Mouse (Mus musculus) heart, embryonic 12.5 days (tissue): ENCODE measurements around the gene Hivep3. TPM values are rescaled to one million over a fixed set of nuclear protein-coding genes. Genes with fewer than 3 reads are reported as not detected.

Experiments used
- ATAC-seq: fragments of 200-750 bp; cut with Nextera tagmentation; 2 replicates; pipeline ENCODE4 v1.8.0; 2017; ENCODE audit warnings: moderate TSS enrichment, moderate library complexity; ENCODE audit not compliant: insufficient number of reproducible peaks, low FRiP score
- H3K27ac ChIP-seq: fragments of 300-500 bp; sonication (generic); 2 replicates; pipeline ENCODE4 v1.5.1; 2016; ENCODE audit warnings: mild to moderate bottlenecking, moderate library complexity; ENCODE audit not compliant: poor library complexity, severe bottlenecking
- H3K27me3 ChIP-seq: fragments of 300-500 bp; sonication (generic); replicated peaks from 2 replicates; pipeline ENCODE4 v1.6.1; 2016; ENCODE audit warnings: mild to moderate bottlenecking, moderate library complexity
- H3K36me3 ChIP-seq: fragments of 300-500 bp; sonication (generic); 2 replicates; pipeline ENCODE4 v1.6.1; 2016; ENCODE audit warnings: mild to moderate bottlenecking, moderate library complexity
- H3K4me1 ChIP-seq: fragments of 300-500 bp; sonication (generic); replicated peaks from 2 replicates; pipeline ENCODE4 v1.6.1; 2016; ENCODE audit warnings: mild to moderate bottlenecking
- H3K4me2 ChIP-seq: fragments of 300-500 bp; sonication (generic); 2 replicates; pipeline ENCODE4 v1.6.1; 2016; ENCODE audit warnings: mild to moderate bottlenecking, moderate library complexity
- H3K4me3 ChIP-seq: fragments of 300-500 bp; sonication (generic); 2 replicates; pipeline ENCODE4 v1.5.1; 2016; ENCODE audit warnings: mild to moderate bottlenecking
- H3K9ac ChIP-seq: fragments of 300-500 bp; sonication (generic); 2 replicates; pipeline ENCODE4 v1.6.1; 2016; ENCODE audit warnings: mild to moderate bottlenecking, moderate library complexity
- H3K9me3 ChIP-seq: fragments of 300-500 bp; sonication (generic); replicated peaks from 2 replicates; pipeline ENCODE4 v1.6.1; 2016; ENCODE audit warnings: mild to moderate bottlenecking, moderate library complexity
- WGBS: fragments of 180-500 bp; shearing (Covaris S2); methylation state at CpG from one replicate; pipeline ENCODE4 v1.1.7; 2016; 5-methylcytosine and 5-hydroxymethylcytosine counted together
- polyA plus RNA-seq: library from polyadenylated mRNA; unstranded; fragments of >200 nt; fragmentation: Nextera tagmentation; extraction: Ambion mirVana; gene quantifications from 2 replicates; pipeline ENCODE4 v1.2.1, GENCODE M21; 2016

Gene Hivep3
- polyA plus RNA-seq, 1 experiment from 2014 or later = 6.1 TPM

- WGBS = 82% methylated on average over 3 of the region's 3 CpGs
- H3K27me3 ChIP-seq = no peaks in the 10 kb centered on the region; the same call in 1 of the 2 replicates
- no peaks in the 10 kb centered on the region for H3K4me1 ChIP-seq
- no peaks in the 10 kb centered on the region for H3K36me3 ChIP-seq
- no peak overlapping the region for H3K4me3 ChIP-seq
- no peak overlapping the region for H3K27ac ChIP-seq
- no peak for ATAC-seq
- H3K4me2 ChIP-seq = no peak overlapping the region
- H3K9me3 ChIP-seq = no peaks in the 10 kb centered on the region
- H3K9ac ChIP-seq = no peak overlapping the region
Observed at GRCm38 (mm10) chr4:120058157-120058556, 324.6 kb downstream of the Hivep3 start.

- Histone ChIP-seq H3K27ac (no peak overlapping the region), H3K9me3 (no peaks in the 10 kb centered on the region), H3K4me2 (no peak overlapping the region), H3K27me3 (no peaks in the 10 kb centered on the region; the same call in 1 of the 2 replicates), H3K9ac (no peak overlapping the region), H3K4me3 (no peak overlapping the region), H3K4me1 (no peaks in the 10 kb centered on the region), H3K36me3 (no peaks in the 10 kb centered on the region)
- no peak for ATAC-seq
- WGBS = 66% methylated on average over 10 of the region's 10 CpGs
Observed at GRCm38 (mm10) chr4:120058794-120059193, 325.2 kb downstream of the Hivep3 start.

GRCm38 (mm10) chr4:120061727-120062126 lies 328.1 kb downstream of the Hivep3 start:
- no peak for ATAC-seq
- H3K27ac ChIP-seq = no peak overlapping the region
- H3K9me3 ChIP-seq = no peaks in the 10 kb centered on the region
- no peak overlapping the region for H3K4me3 ChIP-seq
- H3K36me3 ChIP-seq = no peaks in the 10 kb centered on the region
- no peak overlapping the region for H3K4me2 ChIP-seq
- WGBS = 80% methylated on average over 6 of the region's 6 CpGs
- no peaks in the 10 kb centered on the region; the same call in 1 of the 2 replicates for H3K27me3 ChIP-seq
- 0 out of 2 replicates have a peak, but pooled peaks cover 7% of the 10 kb centered on the region for H3K4me1 ChIP-seq
- no peak overlapping the region for H3K9ac ChIP-seq

- H3K4me1 ChIP-seq = 0 out of 2 replicates have a peak, but pooled peaks cover 7% of the 10 kb centered on the region
- no peaks in the 10 kb centered on the region for H3K9me3 ChIP-seq
- H3K36me3 ChIP-seq = no peaks in the 10 kb centered on the region
- H3K27ac ChIP-seq = no peak overlapping the region
- H3K4me3 ChIP-seq = no peak overlapping the region
- WGBS = 66% methylated on average over 6 of the region's 6 CpGs
- ATAC-seq = no peak
- no peak overlapping the region for H3K4me2 ChIP-seq
- no peak overlapping the region for H3K9ac ChIP-seq
- H3K27me3 ChIP-seq = no peaks in the 10 kb centered on the region; the same call in 1 of the 2 replicates
Observed at GRCm38 (mm10) chr4:120062198-120062597, 328.6 kb downstream of the Hivep3 start.

- Histone ChIP-seq H3K36me3 (no peaks in the 10 kb centered on the region), H3K27ac (no peak overlapping the region), H3K4me3 (no peak overlapping the region), H3K4me2 (no peak overlapping the region), H3K4me1 (0 out of 2 replicates have a peak, but pooled peaks cover 7% of the 10 kb centered on the region), H3K27me3 (no peaks in the 10 kb centered on the region; the same call in 1 of the 2 replicates), H3K9ac (no peak overlapping the region), H3K9me3 (no peaks in the 10 kb centered on the region)
- no peak for ATAC-seq
- WGBS = 85% methylated on average over 11 of the region's 11 CpGs
Observed at GRCm38 (mm10) chr4:120062754-120063153, 329.2 kb downstream of the Hivep3 start.

- Histone ChIP-seq H3K27ac (no peak overlapping the region), H3K36me3 (no peaks in the 10 kb centered on the region), H3K9ac (no peak overlapping the region), H3K4me1 (peaks cover 9% of the 10 kb centered on the region; the same call in 1 of the 2 replicates), H3K4me3 (no peak overlapping the region), H3K27me3 (no peaks in the 10 kb centered on the region; the same call in 1 of the 2 replicates), H3K9me3 (no peaks in the 10 kb centered on the region), H3K4me2 (no peak overlapping the region)
- 87% methylated on average over 20 of the region's 20 CpGs for WGBS
- no peak for ATAC-seq
Observed at GRCm38 (mm10) chr4:120063353-120064124, 330.0 kb downstream of the Hivep3 start.

- no peak within 1 kb of the TSS for H3K27ac ChIP-seq
- no peaks in the 10 kb centered on the region for H3K9me3 ChIP-seq
- H3K4me2 ChIP-seq = no peak within 1 kb of the TSS
- no peaks in the 10 kb centered on the region for H3K36me3 ChIP-seq
- H3K9ac ChIP-seq = no peak within 1 kb of the TSS
- no peak for ATAC-seq
- peaks cover 19% of the 10 kb centered on the region for H3K4me1 ChIP-seq
- H3K27me3 ChIP-seq = no peaks in the 10 kb centered on the region; the same call in 1 of the 2 replicates
- H3K4me3 ChIP-seq = no peak within 1 kb of the TSS
- 86% methylated on average over 10 of the region's 10 CpGs for WGBS
Observed at GRCm38 (mm10) chr4:120064696-120065095, 331.1 kb downstream of the Hivep3 start, which contains the start of gene AL607142.1. AL607142.1 (plus strand) TSS chr4:120064996.

- Histone ChIP-seq H3K4me2 (no peak overlapping the region), H3K27me3 (peaks cover 4% of the 10 kb centered on the region; the same call in 1 of the 2 replicates), H3K4me3 (no peak overlapping the region), H3K4me1 (peaks cover 25% of the 10 kb centered on the region), H3K9me3 (no peaks in the 10 kb centered on the region), H3K9ac (no peak overlapping the region), H3K27ac (no peak overlapping the region), H3K36me3 (no peaks in the 10 kb centered on the region)
- 82% methylated on average over 9 of the region's 9 CpGs for WGBS
- ATAC-seq = no peak
Observed at GRCm38 (mm10) chr4:120066841-120067591, 333.4 kb downstream of the Hivep3 start.

GRCm38 (mm10) chr4:120067592-120068235 lies 334.1 kb downstream of the Hivep3 start:
- no peaks in the 10 kb centered on the region for H3K36me3 ChIP-seq
- no peak for ATAC-seq
- 84% methylated on average over 8 of the region's 8 CpGs for WGBS

GRCm38 (mm10) chr4:120068883-120069581 lies 335.4 kb downstream of the Hivep3 start:
- WGBS = 48% methylated on average over 3 of the region's 3 CpGs
- H3K27me3 ChIP-seq = peaks cover 11% of the 10 kb centered on the region; the same call in 1 of the 2 replicates
- H3K4me2 ChIP-seq = no peak overlapping the region
- no peaks in the 10 kb centered on the region for H3K9me3 ChIP-seq
- peak overlapping the region; percentile 61 for H3K27ac ChIP-seq
- H3K4me1 ChIP-seq = peaks cover 25% of the 10 kb centered on the region
- H3K4me3 ChIP-seq = no peak overlapping the region
- H3K36me3 ChIP-seq = no peaks in the 10 kb centered on the region
- ATAC-seq = no peak
- no peak overlapping the region for H3K9ac ChIP-seq

More at GRCm38 (mm10) chr4:120067592-120068235, 334.1 kb downstream of the Hivep3 start:
- peaks cover 25% of the 10 kb centered on the region for H3K4me1 ChIP-seq
- no peak overlapping the region for H3K9ac ChIP-seq
- H3K27ac ChIP-seq = no peak overlapping the region
- no peak overlapping the region for H3K4me3 ChIP-seq
- H3K27me3 ChIP-seq = peaks cover 7% of the 10 kb centered on the region; the same call in 1 of the 2 replicates
- H3K4me2 ChIP-seq = no peak overlapping the region
- H3K9me3 ChIP-seq = no peaks in the 10 kb centered on the region
